Mouse (Mus musculus) frontal cortex, postnatal 10 days (tissue): ENCODE measurements around the gene Adig.

Experiments
- DNase-seq, 2 experiments: peaks; one replicate each; pipeline ENCODE4 v3.0.0; 2022; ENCODE audit warnings: low spot score in 2 of 2, mixed read lengths in 1 of 2

Adig gene

DNA sequence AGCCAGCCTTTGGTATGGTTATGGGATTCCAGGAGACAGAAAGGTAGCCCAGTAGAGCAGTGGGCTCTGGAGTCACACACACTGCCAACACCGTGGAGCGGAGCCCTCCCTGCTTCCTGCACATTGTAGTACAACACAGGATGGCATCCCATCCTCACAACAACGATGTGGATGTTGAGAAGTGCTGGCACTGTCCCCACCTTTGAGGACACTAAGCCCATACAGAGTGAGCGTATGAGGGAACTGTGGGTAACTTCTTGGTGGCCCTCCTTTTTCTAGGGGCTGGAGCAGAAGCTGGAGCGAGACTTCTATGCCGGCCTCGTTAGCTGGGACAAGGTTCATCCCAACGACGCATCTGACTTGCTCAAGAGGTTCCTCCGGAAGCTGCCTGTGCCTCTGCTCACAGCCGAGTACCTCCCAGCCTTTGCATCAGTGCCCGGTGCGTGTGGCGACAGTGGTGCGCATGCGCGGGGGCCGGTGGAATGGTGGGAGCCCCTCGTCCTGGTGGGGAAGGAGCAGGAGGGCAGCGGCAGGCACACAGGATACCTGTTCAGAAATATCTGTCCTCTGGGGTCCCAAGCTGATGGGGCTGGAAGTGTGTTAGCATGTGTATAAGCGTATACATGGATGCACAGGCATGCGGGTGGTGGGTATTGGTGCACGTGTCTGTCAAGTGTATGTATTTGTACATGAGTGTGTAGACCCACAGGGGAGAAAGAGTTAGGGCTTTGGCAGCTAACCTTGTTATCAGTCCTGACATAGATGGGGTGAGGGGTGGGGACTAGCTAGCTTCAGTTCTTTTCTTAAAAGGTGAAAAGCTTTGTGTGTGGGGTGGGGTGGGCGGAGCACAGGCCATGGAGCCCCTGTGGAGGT lies 37.3 kb downstream of the Adig start:
- no peak for DNase-seq

DNA sequence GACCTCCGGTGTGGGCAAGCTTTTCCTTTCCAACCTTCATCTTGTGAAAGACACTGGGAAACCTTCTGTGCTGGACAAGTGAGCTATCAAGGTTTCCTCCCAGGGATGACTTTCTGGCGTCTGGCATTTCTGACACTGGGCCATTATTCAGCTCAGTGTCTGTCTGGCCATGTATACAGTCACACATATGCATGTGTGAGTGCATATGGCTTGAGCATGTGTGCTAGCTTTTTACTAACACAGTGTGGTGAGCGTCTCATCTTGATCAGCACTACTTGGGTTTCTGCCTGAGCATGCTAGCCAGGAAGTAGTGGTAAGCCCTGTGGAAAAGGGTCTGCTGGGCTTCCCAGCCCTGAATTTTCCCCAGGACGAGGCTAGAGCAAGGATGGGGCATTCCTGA lies 38.9 kb downstream of the Adig start:
- no peak for DNase-seq

DNA sequence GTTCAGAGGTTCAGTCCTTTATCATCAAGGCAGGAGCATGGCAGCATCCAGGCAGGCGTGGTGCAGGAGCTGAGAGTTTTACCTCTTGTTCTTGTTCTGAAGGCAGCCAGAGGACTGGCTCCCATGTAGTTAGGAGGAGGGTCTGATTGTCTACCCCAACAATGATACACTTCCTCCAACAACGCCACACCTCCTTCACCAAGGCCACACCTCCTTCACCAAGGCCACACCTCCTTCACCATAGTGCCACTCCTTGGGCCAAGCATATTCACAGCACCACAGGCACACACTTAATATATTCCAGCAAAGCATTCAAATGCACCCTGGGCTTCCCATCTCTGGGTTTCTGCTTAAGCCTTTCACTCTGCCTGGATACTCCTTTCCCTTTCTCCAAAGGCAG lies 42.9 kb downstream of the Adig start:
- no peak for DNase-seq

DNA sequence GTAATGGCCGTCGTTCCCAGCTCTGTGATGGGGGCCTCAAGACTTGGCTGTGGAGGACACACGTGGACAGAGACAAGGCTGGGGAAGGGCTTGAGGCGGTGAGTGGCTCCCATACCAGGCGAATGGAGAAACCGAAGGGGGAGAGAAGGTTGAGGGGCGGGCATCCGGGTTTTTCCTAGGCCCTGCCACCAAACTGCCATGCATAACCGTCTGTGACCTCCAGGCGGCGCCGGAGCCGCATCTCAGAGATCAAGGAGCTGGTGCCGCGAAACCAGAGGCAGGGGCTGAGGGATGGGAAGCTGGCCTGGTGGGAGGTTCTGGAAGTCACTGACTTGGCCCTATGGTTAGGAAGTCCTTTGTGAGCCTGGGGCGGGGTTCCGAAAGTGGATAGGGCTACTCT lies 44.3 kb downstream of the Adig start:
- DNase-seq = peak; percentile 68 to 82

DNA sequence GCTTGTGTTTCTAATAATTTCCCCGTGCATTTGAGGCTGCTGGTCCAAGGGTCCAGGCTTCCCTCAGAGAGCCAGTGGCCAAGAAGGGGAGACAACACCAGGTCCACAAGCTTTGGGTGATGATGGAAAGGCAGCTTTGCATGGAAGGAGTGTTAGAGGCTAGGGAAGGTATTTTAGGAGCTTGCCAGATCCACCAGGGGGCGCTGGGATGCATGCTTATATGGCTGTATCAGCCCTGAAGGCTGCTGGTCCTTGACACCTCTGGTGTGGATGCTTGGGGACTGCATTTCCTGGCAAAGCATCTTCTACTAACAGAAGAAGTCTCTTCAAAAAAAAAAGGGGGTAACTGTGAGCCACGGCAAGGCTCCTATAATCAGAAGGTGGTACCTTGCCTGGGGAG lies 47.7 kb downstream of the Adig start:
- DNase-seq = peak in 1 of 2 experiments; percentile 78

DNA sequence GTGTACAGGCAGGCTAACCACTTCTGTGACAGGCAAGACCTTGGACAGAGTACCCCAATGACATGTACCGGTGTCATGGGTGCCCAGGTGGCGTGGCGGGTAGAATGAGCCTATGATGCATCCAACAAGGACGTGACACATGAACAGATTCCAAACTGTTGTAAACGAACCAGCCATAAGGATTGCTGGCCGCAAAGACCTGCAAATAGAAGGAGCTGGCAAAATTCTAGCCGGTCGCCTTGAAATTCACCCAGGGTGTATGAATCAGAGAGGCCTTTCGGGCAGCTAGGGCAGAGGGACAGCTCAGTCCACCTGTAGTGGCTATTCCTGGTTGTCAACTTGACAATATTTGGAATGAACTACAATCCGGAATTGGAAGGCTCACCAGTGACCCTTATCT lies 52.0 kb downstream of the Adig start:
- DNase-seq = no peak

DNA sequence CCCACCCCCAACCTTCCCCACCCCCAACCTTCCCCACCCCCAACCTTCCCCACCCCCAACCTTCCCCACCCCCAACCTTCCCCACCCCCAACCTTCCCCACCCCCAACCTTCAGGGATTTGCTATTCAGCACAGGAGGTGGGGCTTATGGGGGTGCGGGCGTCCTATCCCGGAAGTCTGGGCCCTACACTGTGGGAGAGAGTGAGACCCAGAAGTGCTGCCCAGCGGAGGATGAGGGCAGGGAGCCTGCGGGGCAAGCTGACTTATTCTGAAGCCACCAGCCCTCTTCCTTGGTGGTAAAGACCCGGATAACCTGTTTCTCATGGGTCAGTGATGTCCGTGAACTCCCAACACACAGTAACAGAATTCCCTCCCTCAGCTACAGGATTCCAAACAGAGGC lies 52.8 kb downstream of the Adig start:
- no peak for DNase-seq

DNA sequence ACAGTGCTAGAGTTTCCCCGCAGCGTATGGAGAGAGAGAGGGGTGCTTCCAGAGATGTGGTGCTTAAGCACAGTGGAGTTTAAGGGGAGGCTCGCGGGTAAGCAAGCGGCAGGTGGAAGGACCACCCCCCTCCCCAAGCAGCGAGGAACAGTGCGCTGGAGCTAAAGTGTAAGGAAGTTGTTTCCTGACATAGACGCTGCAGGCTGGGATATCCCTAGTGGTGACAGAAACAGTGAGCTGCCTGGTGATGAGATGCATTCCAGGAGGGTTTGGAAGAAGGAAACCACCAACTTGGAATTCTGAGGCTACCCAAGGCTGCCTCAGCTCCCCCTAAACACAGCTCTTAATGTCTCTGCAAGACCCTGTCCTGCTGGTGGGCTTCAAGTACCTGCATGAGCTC lies 53.4 kb downstream of the Adig start:
- DNase-seq = no peak

DNA sequence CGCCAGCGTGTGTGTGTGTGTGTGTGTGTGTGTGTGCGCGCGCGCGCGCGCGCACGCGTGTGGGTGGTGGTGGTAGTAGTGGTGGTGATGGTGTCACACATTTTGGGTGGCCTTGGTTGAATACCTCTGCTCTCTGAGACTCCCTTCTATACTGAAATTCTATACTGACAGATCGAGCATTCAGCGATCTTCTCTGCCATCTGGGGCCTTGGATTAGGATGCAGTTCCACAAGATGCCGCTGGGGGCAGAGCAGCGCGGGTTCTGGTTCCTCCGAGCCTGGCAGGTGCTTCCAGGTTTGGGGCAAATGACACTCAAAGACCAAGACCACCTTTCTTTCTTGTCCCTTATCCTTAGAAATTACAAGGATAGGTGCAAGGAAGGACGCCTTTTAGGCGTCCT lies 53.8 kb downstream of the Adig start:
- DNase-seq = peak in 1 of 2 experiments; percentile 79

DNA sequence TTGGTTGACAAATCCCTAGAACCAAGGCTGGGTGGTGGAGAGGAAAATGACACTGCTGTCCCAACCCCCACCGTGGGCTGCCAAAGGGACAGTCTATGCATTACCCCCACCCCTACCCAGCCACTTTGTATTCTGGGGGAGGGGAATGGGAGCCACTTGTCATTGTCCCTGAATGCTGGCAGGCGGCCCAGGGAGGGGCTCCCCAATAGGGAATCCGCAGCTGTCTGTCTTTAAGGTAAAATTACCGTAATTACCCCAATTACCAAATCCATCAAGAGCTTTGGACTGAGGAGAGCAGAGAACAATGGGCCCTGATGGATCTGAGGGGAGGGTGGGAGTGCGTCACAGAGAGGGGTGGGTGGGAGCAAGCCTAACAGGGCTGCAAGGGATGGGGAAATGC lies 54.3 kb downstream of the Adig start:
- peak; percentile 63 to 74 for DNase-seq
